Mouse (Mus musculus): ENCODE measurements around the gene Sh2d6.

DNA sequence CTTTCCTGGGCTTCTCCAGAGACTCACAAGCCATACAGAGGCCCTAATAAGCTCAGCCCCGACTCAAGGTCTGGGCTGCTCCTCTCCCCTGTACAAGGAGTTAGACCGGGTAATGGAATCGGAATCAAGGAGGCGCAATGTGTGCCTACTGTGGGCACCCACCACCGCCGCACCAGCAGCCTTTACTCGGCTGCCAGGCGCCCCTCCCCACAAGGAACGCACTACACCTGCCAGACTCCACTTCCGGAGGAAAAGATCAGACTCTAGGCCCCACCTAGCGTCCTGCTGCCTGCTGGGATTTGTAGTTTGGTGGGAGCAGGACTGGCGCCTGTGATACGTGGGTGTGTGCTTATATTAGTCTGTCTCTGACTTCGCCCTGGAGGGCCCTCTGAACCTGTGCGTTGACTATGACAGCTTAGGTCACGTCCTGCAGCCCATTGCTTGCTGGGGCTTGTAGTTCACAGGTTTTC lies 17.1 kb upstream of the Sh2d6 start:
- TF ChIP-seq CTCF (IDR thresholded peaks at IDR 0.05; ENCODE audit: insufficient read depth, low read depth, low read length) (no peak), POLR2A (IDR thresholded peaks at IDR 0.05; ENCODE audit: insufficient read depth, low read depth, low read length) (peak; percentile 81)

Data from olfactory bulb, adult 2 months (tissue).